Mouse (Mus musculus): Measurements from ENCODE around the gene Rgs7bp.

Rgs7bp gene

DNA sequence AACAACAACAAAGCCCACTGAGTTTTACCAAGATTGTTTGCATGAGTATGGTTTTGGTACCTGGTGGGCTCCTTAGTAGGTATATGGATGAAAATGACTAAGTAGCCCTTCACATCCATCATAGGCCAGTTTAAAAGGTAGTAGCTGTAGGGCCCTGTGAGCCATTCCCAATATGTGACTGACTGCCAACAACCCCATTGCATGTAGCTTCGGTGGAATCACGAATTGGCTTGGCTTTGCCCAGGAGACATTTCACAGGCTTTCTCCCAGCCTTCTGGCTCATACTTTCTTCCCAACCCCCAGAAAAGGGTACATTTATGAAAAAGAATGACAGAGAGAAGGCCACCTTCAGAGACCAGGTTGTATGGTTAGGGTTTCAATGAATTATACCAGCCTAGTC lies 45.8 kb downstream of the Rgs7bp start:
- no peak for DNase-seq (ENCODE audit: low spot score in 2 of 2)

DNA sequence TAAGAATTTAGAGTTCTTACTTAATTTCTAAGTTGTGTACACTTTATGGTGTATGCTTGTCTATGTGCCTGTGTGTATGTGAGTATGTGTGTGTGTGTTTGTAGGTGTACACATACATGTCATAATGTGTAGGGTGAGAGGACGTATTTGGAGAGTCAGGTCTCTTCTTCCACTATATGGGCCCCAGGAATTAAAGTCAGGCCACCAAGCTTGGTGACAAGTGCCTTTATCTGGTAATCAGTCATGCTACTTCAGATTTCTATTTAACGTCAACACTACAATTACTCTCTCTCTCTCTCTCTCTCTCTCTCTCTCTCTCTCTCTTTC lies 51.9 kb downstream of the Rgs7bp start:
- no peak for DNase-seq (ENCODE audit: low spot score in 2 of 2)

DNA sequence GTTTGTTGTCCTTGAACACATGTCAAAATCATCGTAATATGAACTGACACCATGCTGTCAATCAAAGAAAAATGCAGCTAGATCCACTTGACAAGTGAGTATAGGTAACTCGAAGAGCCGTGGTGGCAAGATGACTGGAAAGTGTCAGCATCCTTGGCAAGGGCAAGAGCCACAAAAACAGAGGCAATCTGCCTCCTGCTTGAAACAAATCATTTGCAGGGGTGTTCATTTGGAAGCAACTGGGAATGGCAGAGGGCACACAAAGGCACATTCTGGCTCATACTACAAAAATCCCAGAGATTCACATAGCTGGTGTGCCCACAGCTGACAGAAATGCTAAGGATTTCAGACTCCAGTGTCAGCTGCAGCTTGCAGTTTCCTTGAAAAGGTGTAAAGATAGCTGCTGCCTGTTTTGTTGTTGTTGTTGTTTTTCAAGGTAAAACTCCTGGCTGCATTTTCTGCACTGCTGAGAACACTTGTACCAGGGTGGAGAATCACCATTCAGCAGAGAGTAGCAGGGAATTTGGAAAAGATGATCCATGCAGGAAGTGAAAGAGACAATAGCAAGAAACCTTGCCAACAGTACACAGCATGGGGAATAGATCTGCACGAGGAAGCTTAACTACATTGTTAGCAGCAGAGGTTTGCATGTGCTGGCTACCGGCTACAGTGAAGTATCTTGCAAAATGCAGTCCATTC lies 52.4 kb downstream of the Rgs7bp start:
- DNase-seq (ENCODE audit: low spot score in 2 of 2) = no peak

DNA sequence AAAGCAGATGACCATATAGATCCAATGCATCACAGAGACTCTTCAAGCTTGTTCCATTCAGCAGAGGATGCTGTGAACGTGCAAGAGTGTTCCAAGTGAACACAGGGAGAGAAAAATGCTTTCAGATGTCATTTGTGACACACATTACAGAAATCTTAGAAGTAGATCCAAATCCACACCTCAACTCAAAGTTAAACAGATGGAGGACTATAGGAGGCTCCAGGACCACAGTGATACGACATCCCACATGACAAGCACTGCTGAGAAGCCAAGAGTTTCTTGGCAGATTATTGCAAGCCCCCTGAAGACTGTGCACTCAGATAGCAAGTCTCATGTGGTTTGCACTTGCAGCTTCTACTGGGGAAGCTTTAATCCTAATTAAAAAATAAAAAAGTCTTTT lies 53.0 kb downstream of the Rgs7bp start:
- no peak for DNase-seq (ENCODE audit: low spot score in 2 of 2)

DNA sequence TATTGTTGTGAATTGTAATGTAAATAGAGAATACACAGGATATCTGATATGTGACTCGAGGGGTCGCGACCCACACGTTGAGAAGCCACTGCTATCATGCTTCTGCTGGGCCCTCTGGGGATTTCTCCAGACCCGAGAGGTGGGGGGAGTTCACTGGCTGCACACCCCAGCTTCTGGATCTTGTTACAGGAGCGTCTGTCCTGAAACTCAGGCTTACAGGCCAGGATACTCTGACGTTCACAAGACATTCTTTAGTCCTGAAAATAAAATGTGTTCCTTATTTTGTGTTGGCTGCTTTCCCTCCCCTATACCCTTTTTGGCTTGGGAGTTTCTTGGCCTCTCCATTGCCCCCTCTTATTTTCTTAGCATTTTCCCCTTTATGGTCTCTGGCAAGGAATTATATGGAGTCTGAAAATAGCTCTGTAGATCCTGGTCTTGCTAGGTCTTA lies 65.9 kb downstream of the Rgs7bp start:
- no peak for DNase-seq (ENCODE audit: low spot score in 2 of 2)

DNA sequence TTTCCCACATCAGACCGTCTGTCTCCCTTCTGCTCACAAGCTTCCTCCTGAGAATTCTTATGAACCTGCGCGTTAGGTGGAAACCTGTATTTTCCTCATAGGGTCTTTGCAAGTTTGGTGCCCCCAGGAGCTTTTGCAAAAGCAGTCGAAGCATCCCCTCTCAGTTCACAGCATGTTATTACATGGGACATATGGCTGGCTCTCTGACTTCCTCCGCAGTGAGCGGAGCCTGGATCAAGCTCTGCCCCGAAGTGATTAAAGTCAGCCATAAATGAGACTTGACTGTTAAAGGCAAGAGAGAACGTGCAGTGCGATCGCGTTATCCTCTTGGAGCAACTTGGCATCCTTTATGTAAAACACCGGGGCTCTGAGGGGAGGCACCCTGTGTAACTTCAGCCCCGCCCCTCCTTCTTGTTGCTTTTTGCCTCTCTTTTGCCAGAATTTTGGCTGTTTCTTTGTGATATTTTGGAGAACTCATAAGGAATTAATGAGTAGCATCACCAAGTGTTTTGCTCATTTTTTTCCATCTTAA lies 66.7 kb downstream of the Rgs7bp start:
- no peak for DNase-seq (ENCODE audit: low spot score in 2 of 2)

DNA sequence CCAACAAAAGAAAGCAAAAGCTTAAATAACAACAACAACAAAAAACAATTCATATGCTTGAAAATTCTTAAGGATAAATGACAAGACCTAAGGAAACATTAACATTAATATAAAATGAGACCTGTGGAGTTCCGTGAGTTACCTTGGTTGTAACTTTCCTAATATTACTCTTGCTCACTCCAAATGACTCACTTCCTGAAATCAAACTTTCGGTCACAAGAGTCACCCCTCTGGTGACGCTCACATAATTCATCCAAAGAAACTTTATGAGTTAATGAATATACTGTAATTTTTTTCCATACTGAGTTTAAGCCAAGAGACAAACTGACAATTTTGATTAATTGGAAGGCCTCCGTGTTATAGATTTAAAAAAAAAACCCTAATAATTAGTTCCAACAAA lies 69.0 kb downstream of the Rgs7bp start:
- DNase-seq (ENCODE audit: low spot score in 2 of 2) = no peak

DNA sequence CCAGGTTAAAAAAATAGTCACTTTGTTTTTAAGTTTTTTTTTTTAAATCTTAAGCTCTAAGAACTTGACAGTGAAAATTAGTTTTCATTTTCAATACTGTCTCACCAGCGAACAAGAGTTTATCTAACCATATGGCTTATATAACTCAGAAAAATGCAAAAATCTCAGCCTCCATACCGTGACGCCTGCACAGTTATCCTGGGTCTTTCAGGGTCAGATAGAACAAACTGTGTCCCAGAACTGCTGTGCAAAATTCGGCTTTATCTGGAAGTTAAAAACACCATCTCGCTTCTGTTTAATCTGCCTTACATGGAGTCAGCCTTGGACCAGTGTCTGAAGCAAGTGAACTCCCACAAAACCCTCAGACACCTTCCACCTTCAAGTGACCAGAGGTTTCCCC lies 70.7 kb downstream of the Rgs7bp start:
- DNase-seq (ENCODE audit: low spot score in 2 of 2) = no peak

DNA sequence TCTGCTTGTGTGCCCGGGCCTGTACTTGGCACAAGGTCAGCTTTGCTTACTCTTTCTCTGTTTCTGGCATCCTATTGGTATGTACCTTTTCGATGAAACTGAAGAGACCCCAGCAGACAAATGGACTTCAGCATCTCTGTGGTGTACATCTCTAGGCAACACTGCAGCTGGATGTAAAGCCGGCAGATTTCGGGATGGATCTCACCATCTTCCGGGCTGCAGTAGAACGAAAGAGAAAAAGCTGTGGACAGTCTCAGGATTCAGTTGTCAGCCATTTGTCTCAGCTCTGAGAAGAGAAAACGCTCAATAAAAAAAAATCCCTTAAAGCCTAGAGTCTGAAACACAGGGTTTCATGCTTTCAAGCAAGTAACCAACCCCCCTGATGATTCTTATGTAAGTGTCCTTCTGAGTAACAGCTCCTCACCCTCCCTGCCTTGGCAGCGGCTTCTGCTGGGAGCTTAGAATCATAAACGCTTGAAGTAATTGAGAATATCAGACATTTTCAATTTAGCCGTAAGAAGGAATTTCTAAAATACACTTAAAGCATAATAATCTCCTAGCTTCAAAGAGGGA lies 71.9 kb downstream of the Rgs7bp start:
- DNase-seq (ENCODE audit: low spot score in 2 of 2) = no peak

DNA sequence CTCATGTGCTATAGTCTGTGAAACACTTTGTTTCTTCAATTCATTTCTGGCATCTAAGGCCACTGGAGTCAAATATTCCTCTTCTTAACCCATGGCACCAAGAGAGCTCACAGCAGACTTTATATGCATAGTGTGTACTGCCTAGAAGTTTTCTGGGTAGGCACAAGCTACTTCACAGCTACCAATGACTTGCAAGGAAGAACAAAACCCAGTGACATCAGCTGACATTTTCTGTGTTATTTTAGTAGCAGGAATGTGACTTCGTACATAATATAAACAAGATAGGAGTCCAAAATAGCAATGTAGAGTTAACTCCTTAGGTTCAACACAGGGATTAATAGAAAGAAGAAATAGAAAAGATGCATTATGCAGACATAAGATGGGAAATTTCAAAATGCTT lies 76.6 kb downstream of the Rgs7bp start:
- DNase-seq (ENCODE audit: low spot score in 2 of 2) = no peak

DNA sequence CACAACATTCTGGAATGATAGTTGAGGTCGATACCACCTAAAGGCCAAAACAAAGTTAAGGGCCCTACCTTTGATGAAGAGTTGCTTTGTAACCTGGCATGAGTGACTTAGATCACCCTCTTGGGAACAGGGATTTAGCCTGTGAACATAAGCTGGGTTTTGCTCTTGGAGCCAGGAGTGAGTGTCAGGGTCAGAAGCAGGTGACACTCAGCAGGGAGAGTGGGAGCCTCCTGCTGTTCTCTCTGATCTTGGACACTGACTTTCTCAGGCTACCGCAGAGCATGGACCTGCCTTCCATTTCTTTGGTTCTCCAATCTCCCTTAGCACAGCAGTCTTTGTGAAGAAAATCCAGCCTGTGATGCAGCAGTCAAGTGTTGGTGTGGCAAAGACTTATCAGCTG lies 87.2 kb downstream of the Rgs7bp start:
- no peak for DNase-seq (ENCODE audit: low spot score in 2 of 2)

DNA sequence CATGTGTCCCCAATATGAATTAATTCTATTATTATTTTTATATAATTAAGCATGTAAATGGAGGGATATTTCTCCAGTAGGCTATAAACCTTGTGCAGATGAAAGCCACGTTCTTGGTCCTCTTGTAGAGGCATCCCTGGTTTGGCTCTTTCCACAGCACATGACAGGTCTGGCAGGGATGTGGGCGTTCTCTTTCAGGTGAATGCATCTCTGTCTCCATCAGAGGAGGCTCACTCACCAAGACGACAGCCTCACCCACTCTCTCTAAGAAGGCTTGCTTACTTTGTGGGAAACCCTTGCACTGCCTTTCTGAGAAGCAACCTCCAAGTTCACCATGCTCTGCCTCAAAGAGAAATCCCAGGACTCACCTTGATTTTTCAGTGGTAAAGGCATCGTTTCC lies 91.0 kb downstream of the Rgs7bp start:
- no peak for DNase-seq (ENCODE audit: low spot score in 2 of 2)

DNA sequence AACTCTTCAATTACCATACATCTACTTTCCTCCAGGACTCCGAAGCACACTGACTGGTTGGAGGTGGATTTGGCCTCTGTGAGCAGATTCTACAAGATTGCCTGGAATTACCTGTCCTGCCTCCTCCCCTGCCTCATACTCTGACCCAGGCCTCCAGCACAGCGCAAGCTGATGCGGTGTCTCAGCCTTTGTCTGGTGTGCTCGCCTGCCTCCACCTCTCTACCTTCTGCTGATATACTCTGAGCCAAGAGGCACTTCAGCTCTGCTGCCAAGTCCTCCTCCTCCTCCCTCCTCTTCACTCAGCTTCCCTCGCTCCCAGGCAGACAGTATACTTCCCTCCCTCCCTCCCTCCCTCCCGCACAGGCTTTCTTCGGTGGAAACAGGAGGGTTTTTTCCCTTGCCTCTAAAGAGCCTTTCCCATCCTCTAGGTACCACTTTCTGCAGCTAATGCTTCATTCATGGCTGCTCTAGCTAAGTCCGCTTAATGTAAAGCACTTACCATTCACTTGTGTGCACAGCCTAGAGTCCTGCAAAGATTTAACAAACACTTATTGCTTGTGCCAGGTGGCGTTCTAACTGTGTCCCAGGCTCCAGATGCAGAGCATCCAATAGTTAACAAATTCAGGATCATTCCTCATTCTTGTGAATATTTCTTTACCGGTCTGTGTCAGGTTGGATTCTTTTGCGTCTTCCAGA lies 91.9 kb downstream of the Rgs7bp start:
- peak; percentile 61 to 80 for DNase-seq (ENCODE audit: low spot score in 2 of 2)

DNA sequence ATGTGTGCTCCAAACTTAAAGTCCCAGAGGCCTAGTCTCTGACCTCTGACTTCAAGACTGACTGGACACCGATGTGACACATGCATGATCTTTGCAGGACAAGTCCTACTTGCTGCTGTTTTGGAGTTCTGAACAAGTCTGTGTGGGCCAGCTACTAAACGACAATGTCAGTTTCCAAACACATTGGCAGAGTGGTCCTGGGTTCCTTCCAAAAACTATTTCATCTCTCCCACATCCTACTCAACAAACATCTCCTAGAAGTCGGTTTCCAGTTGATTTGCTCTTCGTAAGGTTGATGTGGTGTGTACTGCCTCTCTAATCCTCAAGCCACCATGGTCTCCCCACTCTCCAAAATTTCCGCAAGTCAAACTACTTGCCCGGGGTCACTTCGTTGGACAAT lies 92.6 kb downstream of the Rgs7bp start:
- no peak for DNase-seq (ENCODE audit: low spot score in 2 of 2)

DNA sequence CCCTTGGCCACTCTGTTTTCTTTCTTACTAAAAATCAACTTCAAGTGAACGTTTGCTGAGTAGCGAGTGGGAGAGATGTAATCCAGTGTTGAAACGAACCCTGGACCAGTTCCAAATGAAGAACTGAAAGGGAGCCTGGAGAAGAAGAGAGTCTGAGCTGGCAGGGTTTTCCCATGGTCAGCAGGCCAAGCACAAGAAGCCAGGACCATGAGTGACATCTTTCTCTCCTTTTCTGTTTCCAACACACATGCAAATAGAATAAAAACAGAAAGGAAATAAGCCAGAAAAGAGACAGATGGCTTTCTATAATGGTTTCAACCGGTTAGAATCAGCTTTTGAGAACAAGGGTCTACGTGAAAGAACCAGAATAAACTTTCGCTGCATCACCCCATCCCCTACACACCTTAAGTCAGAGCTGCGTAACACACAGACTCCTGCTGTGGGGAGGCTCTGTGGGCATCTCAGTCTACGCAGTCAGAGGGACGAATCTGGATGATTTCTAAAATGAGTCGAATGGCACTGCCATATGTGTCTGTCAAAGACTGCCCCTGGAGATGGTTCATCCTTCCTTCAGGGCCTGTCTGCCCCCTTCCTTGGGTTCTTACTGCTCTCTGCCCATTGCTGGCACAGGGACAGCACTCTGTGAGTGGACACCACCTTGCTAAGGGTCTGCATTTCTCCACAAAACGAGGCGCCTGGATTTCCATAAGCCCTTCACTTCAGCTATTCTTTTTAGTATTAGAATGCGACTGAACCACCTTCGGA lies 93.6 kb downstream of the Rgs7bp start:
- DNase-seq (ENCODE audit: low spot score in 2 of 2) = no peak

DNA sequence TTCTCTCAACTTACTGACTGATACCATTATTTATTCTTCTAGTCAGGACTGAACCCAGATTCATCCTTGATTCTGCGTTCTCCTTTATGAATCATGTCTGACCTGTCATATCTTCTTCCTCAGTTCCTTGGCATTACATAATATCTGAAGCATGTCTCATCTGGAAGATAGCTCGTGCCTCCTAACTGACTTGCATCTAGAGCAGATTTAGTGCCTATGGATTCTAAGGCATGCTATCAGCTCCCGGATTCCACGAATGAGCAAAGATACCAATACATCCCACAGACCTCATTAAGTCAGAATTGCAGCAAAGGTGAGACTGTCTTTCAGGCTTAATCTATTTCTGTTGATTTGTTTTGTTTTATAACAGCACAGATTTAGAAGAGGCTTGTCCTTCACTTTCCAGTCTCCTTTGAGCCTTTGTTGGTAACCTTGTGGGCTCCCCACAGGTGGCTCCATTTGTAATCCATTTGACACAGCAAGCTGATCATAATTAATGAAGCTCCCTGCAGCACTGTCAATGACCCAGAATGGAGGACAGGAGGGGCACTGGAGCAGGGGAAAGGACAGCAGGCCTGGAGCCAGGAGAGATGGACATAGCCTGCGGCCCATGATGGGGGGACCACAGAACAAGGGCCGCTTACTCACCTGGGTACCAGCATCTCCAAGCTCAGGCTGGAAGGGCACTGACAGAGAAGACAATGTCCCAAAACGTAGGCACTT lies 94.4 kb downstream of the Rgs7bp start:
- no peak for DNase-seq (ENCODE audit: low spot score in 2 of 2)

DNA sequence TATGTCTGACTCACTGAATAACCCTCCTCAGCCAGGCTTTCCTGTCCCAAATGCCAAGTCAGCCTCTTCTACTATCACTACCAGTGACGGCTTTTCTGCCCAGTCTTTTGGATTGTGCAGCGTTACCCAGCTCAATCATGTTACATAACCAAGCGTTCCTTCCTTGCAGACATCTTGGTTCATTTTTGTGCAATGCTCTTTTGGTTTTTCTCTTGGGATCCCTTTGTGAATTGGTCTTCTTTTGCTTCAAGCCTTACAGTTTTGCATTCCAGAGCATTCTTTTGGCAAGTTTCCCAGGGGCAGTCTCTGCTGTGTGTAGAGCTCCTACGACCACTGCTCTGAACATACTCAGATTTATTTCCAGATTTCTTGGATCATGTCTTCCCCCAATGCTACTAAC lies 95.0 kb downstream of the Rgs7bp start:
- no peak for DNase-seq (ENCODE audit: low spot score in 2 of 2)

DNA sequence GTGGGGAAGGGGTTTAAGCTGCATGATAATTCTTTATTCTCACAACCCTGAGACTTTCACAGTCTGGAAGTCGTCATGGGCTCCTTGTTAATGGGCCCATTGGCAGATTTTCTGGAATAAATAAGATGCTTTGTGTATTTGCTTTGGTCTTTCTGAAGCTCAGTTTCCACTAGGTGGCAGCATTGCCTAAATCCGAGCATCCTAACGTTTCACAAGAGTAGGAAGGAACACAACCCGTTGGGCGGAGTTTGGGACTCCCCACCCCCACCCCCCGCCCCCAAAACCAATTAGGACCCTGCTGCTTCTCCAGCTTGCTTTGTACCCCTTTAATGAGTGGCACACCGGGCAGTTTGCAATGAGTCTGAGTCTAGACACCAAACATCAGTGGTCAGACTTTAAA lies 106.8 kb downstream of the Rgs7bp start:
- peak; percentile 91 to 92 for DNase-seq (ENCODE audit: low spot score in 2 of 2)

DNA sequence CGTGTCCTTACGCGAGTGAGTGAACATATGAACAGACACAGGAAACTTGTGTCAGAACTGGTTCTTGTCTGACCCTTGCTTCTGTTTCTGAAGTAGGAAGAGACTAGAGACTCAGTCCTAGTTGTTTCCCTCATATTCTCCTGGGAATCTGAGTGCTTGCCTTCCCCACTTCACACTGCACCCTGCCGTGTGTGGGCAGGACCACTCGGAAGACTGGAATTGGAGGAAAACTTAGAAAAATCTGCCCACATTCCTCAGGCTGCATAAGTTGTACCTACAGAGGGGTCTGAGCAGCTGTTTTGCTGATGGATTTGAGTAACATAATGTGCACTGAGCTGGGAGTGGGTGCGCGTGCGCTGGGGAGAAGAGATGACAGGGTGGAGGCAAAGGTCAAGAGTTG lies 114.2 kb downstream of the Rgs7bp start:
- no peak for DNase-seq (ENCODE audit: low spot score in 2 of 2)

DNA sequence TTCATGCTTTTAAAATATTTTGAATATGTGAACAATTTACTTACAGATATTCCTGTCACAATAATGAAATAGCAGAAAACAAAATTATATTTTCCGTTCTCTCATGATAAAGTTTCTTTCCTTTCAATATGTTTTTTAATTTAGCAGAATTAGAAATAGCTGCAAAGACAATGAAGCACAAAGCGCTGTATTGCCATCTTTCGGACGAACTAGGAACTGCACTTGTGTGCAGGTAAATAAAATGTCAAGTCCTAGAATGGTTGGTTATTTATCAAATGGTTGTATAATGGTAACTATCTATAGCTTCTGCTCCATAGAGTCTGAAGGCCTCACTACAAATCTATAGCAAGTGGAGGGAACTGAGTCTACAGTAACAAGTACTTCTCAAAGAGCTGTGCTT lies 114.9 kb downstream of the Rgs7bp start:
- DNase-seq (ENCODE audit: low spot score in 2 of 2) = peak; percentile 55 to 78

DNA sequence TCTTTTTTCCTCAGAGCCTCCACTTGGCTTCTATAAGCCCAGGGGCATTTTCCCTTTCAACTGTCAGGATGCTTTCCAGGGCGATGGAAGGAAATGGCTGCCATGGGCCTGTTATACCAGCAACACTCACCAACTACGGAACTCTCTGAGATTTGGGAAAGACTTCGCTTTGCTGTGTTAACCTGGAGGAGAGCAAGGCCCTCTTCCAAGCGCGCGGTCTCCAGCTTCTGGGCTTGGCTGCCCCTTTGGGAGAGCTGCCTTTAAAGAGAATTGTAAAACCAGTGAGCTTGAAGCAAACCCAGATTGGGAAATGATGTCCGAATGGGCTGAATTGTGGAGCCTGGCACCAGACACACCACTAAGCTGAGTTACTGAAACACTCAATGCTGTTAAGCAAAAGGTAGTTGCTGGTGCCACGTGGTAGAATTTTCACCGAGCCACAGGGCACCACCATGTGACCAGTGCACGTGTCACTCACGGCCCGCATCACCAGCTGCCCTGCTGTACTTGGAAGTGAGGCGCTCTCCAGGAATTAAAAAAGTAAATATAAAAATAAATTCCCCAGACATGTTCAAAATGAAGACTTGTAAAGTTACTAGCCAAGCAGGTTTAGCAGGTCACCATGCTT lies 115.7 kb downstream of the Rgs7bp start:
- no peak for DNase-seq (ENCODE audit: low spot score in 2 of 2)
